Mouse (Mus musculus) spleen, adult 2 months (tissue): ENCODE data around the gene Tmem125.

Source experiments
- CTCF ChIP-seq: fragments of 200-500 bp; IDR thresholded peaks from 2 replicates; pipeline ENCODE4 v1.5.1; 2011; ENCODE audit warnings: mild to moderate bottlenecking, inconsistent platforms; ENCODE audit not compliant: insufficient read depth, insufficient read length, insufficient replicate concordance; ENCODE audit errors: extremely low read depth
- POLR2A ChIP-seq: fragments of 200-500 bp; IDR thresholded peaks from 2 replicates; pipeline ENCODE4 v1.6.1; 2011; ENCODE audit warnings: low read depth, low read length, inconsistent platforms

GRCm38 (mm10) chr4:118553039-118553649, 9.3 kb upstream of the Tmem125 start:
- TF ChIP-seq CTCF = no peak
- no peak for TF ChIP-seq POLR2A
